Mouse (Mus musculus) layer of hippocampus, postnatal 25 days (tissue): Measurements from ENCODE around the gene Atp6v1e1. TPM values are rescaled to one million over a fixed set of nuclear protein-coding genes. Genes with fewer than 3 reads are reported as not detected.

Experiments used
- DNase-seq, 2 experiments: peaks; one replicate each; pipeline ENCODE4 v3.0.0; 2022; ENCODE audit warnings: mixed read lengths in 2 of 2, low spot score in 1 of 2; ENCODE audit errors: extremely low spot score in 1 of 2
- microRNA-seq, 2 experiments: library from miRNA; unstranded; fragments of <30 nt; microRNA quantifications; one replicate each; pipeline ENCODE4 v1.2.0; 2021
- total RNA-seq, 2 experiments: library from RNA; stranded (reverse); gene quantifications; 2 replicates each; pipeline ENCODE4 v1.2.3; 2021

Gene Atp6v1e1
- total RNA-seq, 2 experiments from 2014 or later: 475 to 529 TPM

GRCm38 (mm10) chr6:120773149-120773628 is 49.4 kb downstream of the Atp6v1e1 start, which contains the start of gene Slc25a18:
TSS of gene Slc25a18 (plus strand) at chr6:120773578.
- DNase-seq: no peak

GRCm38 (mm10) chr6:120772025-120772424 is 50.6 kb downstream of the Atp6v1e1 start:
- no peak for DNase-seq

DNA sequence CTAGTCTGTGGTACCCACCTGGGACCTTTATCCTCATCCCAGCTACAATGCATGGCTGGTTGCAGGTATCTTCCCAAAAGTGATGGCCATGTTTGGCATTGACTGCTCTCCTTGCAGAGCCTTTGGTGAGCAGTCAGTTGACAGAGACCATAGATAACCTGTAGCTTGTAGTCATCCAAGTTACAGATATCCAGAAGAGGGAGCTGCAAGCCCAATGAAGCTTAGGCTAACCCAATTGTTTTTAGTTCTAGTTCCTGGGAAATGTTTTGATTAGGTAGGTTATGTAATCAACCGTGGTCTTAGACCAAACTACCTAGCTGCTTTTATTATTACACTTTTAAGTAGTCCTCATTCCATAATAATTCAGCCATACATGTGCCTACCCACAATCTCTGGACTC is 51.2 kb downstream of the Atp6v1e1 start:
- DNase-seq: no peak

GRCm38 (mm10) chr6:120769972-120770371 is 52.6 kb downstream of the Atp6v1e1 start:
- no peak for DNase-seq

GRCm38 (mm10) chr6:120761151-120761550 is 61.4 kb downstream of the Atp6v1e1 start:
- no peak for DNase-seq

GRCm38 (mm10) chr6:120746416-120746815 is 76.2 kb downstream of the Atp6v1e1 start:
- no peak for DNase-seq

Small RNA genes lying within 50 kb of the gene (microRNA-seq; reads per million reads assigned to microRNA genes)
- 0 reads per million in 2 experiments for gene Gm25193

Other genes starting within 250 kb of the Atp6v1e1 start
- gene Cecr2, start 156.4 kb downstream of the Atp6v1e1 start, total RNA-seq: 10 to 100 TPM in 1 of 2 experiments, 1 to 10 TPM in 1; 9.6 to 13.5 TPM
- gene Slc25a18, start 49.2 kb downstream of the Atp6v1e1 start, total RNA-seq: 10 to 100 TPM; 50.6 to 58.7 TPM
- gene Bcl2l13, start 13.4 kb upstream of the Atp6v1e1 start, total RNA-seq: 10 to 100 TPM; 39.9 to 51.0 TPM
- 10 to 100 TPM; 13.5 to 16.5 TPM for gene Bid, start 94.1 kb upstream of the Atp6v1e1 start, total RNA-seq